Mouse (Mus musculus): Measurements from ENCODE around the gene Bahcc1.

DNA sequence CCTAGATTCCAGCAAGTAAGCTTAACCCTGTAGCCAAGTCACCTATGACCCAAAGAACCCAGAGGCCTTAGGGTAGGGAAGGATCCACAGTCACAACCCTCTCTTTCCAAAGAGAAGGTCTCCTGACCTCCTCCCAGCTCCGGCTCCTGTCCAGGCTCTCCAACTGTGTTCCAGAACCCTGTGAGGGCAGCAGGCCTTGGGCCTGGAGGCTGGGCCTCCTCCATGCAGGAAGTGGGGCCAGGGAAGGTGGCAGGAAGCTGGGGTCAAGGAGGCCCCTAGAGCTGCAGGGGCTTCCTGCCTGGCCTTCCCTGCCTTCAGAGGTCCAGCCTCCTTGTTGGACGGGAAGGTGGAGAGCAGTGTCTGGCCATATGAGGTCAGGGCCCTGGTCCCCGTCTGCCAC is 48.5 kb downstream of the Bahcc1 start:
- TF ChIP-seq CHD2 (IDR thresholded peaks at IDR 0.05; ENCODE audit: low read depth, low read length) (no peak), HCFC1 (IDR thresholded peaks at IDR 0.05; ENCODE audit: borderline replicate concordance, insufficient read depth, low read length) (no peak), MAFK (IDR thresholded peaks at IDR 0.05; ENCODE audit: insufficient read depth, low read depth, low read length) (no peak), ZC3H11A (IDR thresholded peaks at IDR 0.05; ENCODE audit: borderline replicate concordance, low read depth, low read length) (no peak), ZNF384 (IDR thresholded peaks at IDR 0.05; ENCODE audit: low read depth, low read length) (no peak)

Measured in ES-E14 (cell line).